Mouse (Mus musculus) erythroblast, embryonic 14.5 days (primary cell): Measurements from ENCODE around the gene Cadm1.

Experiments
- GATA1 ChIP-seq: IDR thresholded peaks from 2 replicates; pipeline ENCODE4 v1.6.1; 2012; ENCODE audit warnings: low read length, inconsistent platforms, mixed read lengths
- TAL1 ChIP-seq: IDR thresholded peaks from 3 replicates; pipeline ENCODE4 v1.6.1; 2012; ENCODE audit warnings: low read length, inconsistent platforms, mixed read lengths

GRCm38 (mm10) chr9:47583241-47583640, 53.3 kb downstream of the Cadm1 start:
- TF ChIP-seq TAL1 (no peak), GATA1 (no peak)
